Mouse (Mus musculus) CH12.LX (cell line): ENCODE data around the gene Ccl11.

Source experiments
- CHD2 ChIP-seq: IDR thresholded peaks from 2 replicates; pipeline ENCODE4 v1.6.1; 2011; ENCODE audit warnings: low read length, improper control_type of control experiment
- SIN3A ChIP-seq: IDR thresholded peaks from 2 replicates; pipeline ENCODE4 v1.6.1; 2012; ENCODE audit warnings: low read length, improper control_type of control experiment, inconsistent platforms

DNA sequence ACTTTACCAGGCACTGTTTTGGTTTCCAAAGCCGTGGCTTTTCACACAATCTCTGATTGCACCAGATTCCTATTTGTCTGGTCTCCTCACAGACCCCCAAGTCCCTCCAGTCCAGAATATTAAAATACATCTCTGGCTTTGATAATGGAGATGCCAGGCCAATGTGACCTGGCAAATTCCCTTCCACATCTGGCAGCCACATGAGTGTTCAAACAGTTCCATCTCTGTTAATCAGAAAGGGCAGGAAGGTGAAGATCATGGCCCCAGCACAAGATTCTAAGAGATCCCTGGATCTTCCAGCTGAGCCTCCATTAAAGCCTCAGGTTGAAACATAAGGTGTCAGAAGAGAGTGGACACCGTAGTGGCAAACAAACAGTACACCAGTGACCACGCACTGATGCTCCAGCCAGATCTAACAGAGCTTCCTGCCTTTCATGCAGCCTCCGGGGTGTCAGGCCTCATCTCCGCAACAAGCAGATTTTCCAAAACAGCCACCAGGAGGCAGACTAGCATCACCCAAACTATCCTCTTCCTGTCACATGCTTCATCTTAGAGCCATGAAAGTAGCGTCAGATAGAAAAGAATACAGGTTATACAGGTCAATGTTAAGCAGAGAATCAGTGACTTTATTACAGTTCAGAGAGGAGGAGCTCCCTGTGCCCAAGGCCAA, 9.7 kb upstream of the Ccl11 start:
- no peak for TF ChIP-seq CHD2
- no peak for TF ChIP-seq SIN3A
